8 mouse cellular contexts compared by ENCODE assay signal in genomic region chr3:41042195-41042938, GRCm38 (mm10). TPM values are rescaled to one million over a fixed set of nuclear protein-coding genes. Genes with fewer than 3 reads are reported as not detected.
DNase-seq lines count a peak whose midpoint lies in the region; ATAC-seq and TF ChIP-seq lines count a peak whose summit lies in the region.

No protein-coding gene starts in this region.

- peak; percentile 90 for TF ChIP-seq CTCF in kidney, postnatal 0 days (IDR thresholded peaks at IDR 0.05; ENCODE audit: low read depth)

- H3K9ac ChIP-seq in kidney, embryonic 14.5 days (ENCODE audit: low read depth, low read length): no peak overlapping the region
- H3K9ac ChIP-seq in kidney, embryonic 15.5 days: no peak overlapping the region
- H3K9ac ChIP-seq in embryonic facial prominence, embryonic 14.5 days (ENCODE audit: low read depth, low read length): no peak overlapping the region
- H3K9ac ChIP-seq in kidney, postnatal 0 days (ENCODE audit: low read depth, low read length): no peak overlapping the region
- H3K9ac ChIP-seq in midbrain, embryonic 15.5 days: no peak overlapping the region

- peak; percentile 55; the same call in 1 of the 2 replicates for ATAC-seq in kidney, embryonic 14.5 days (ENCODE audit: low FRiP score, low TSS enrichment)
- no peak for ATAC-seq in kidney, embryonic 15.5 days (replicated peaks; ENCODE audit: low FRiP score)
- no peak for ATAC-seq in embryonic facial prominence, embryonic 14.5 days (ENCODE audit: low read depth)
- peak; percentile 71 for ATAC-seq in kidney, postnatal 0 days (replicated peaks; ENCODE audit: low FRiP score, low read depth)
- ATAC-seq in midbrain, embryonic 15.5 days (replicated peaks): peak; percentile 91

- H3K4me2 ChIP-seq in kidney, embryonic 14.5 days (replicated peaks; ENCODE audit: low read depth, low read length): no peak overlapping the region
- no peak overlapping the region for H3K4me2 ChIP-seq in kidney, embryonic 15.5 days
- no peak overlapping the region for H3K4me2 ChIP-seq in embryonic facial prominence, embryonic 14.5 days (ENCODE audit: low read depth, low read length)
- H3K4me2 ChIP-seq in kidney, postnatal 0 days (ENCODE audit: low read length): no peak overlapping the region
- no peak overlapping the region for H3K4me2 ChIP-seq in midbrain, embryonic 15.5 days

- no peaks in the 10 kb centered on the region for H3K36me3 ChIP-seq in kidney, embryonic 14.5 days (ENCODE audit: control insufficient read depth, insufficient read depth, low read length)
- H3K36me3 ChIP-seq in kidney, embryonic 15.5 days: no peaks in the 10 kb centered on the region
- H3K36me3 ChIP-seq in embryonic facial prominence, embryonic 14.5 days (ENCODE audit: control insufficient read depth, insufficient read depth, low read length): no peaks in the 10 kb centered on the region
- no peaks in the 10 kb centered on the region for H3K36me3 ChIP-seq in kidney, postnatal 0 days (ENCODE audit: insufficient read depth, low read length)
- no peaks in the 10 kb centered on the region for H3K36me3 ChIP-seq in midbrain, embryonic 15.5 days (replicated peaks)

- 79% methylated on average over 4 of the region's 4 CpGs for WGBS in kidney, embryonic 14.5 days
- WGBS in kidney, embryonic 15.5 days: 80% methylated on average over 4 of the region's 4 CpGs
- 75% methylated on average over 4 of the region's 4 CpGs for WGBS in embryonic facial prominence, embryonic 14.5 days
- WGBS in kidney, postnatal 0 days: 80% methylated on average over 4 of the region's 4 CpGs
- 78% methylated on average over 4 of the region's 4 CpGs for WGBS in midbrain, embryonic 15.5 days

- no peaks in the 10 kb centered on the region for H3K9me3 ChIP-seq in kidney, embryonic 14.5 days (ENCODE audit: control insufficient read depth, low read length)
- no peaks in the 10 kb centered on the region for H3K9me3 ChIP-seq in kidney, embryonic 15.5 days (replicated peaks)
- H3K9me3 ChIP-seq in embryonic facial prominence, embryonic 14.5 days (ENCODE audit: control insufficient read depth, low read length): no peaks in the 10 kb centered on the region
- no peaks in the 10 kb centered on the region for H3K9me3 ChIP-seq in kidney, postnatal 0 days (replicated peaks; ENCODE audit: low read length)
- H3K9me3 ChIP-seq in midbrain, embryonic 15.5 days: no peaks in the 10 kb centered on the region

- H3K4me3 ChIP-seq in kidney, embryonic 14.5 days (ENCODE audit: low read length): no peak overlapping the region
- no peak overlapping the region for H3K4me3 ChIP-seq in kidney, embryonic 15.5 days (replicated peaks)
- H3K4me3 ChIP-seq in embryonic facial prominence, embryonic 14.5 days (ENCODE audit: low read depth, low read length): no peak overlapping the region
- no peak overlapping the region for H3K4me3 ChIP-seq in kidney, postnatal 0 days (replicated peaks; ENCODE audit: low read depth, low read length)
- H3K4me3 ChIP-seq in midbrain, embryonic 15.5 days: no peak overlapping the region

- no peaks in the 10 kb centered on the region for H3K4me1 ChIP-seq in kidney, embryonic 14.5 days (ENCODE audit: control insufficient read depth, insufficient read depth, low read length)
- no peaks in the 10 kb centered on the region for H3K4me1 ChIP-seq in kidney, embryonic 15.5 days
- H3K4me1 ChIP-seq in embryonic facial prominence, embryonic 14.5 days (ENCODE audit: control insufficient read depth, insufficient read depth, low read length): no peaks in the 10 kb centered on the region
- H3K4me1 ChIP-seq in kidney, postnatal 0 days (replicated peaks; ENCODE audit: insufficient read depth, low read length): no peaks in the 10 kb centered on the region
- H3K4me1 ChIP-seq in midbrain, embryonic 15.5 days: no peaks in the 10 kb centered on the region

- peak; percentile 62 for DNase-seq in CD4-positive helper T cell, adult 2 months (ENCODE audit: low read depth, low spot score)
- peak; percentile 47 for DNase-seq in R1 (ENCODE audit: low read depth, low spot score)
- DNase-seq in embryonic facial prominence, embryonic 14.5 days (ENCODE audit: low spot score): peak; percentile 82
- DNase-seq in kidney, postnatal 0 days (ENCODE audit: low spot score): peak; percentile 88
- DNase-seq in ovary, postnatal 10 days (ENCODE audit: low spot score): no peak

- no peaks in the 10 kb centered on the region for H3K27me3 ChIP-seq in kidney, embryonic 14.5 days (ENCODE audit: control insufficient read depth, insufficient read depth, low read length)
- no peaks in the 10 kb centered on the region for H3K27me3 ChIP-seq in kidney, embryonic 15.5 days
- no peaks in the 10 kb centered on the region for H3K27me3 ChIP-seq in embryonic facial prominence, embryonic 14.5 days (replicated peaks; ENCODE audit: control insufficient read depth, insufficient read depth, low read length)
- no peaks in the 10 kb centered on the region for H3K27me3 ChIP-seq in kidney, postnatal 0 days (ENCODE audit: insufficient read depth, low read length)
- no peaks in the 10 kb centered on the region for H3K27me3 ChIP-seq in midbrain, embryonic 15.5 days (replicated peaks)

- no peak overlapping the region for H3K27ac ChIP-seq in kidney, embryonic 14.5 days (ENCODE audit: low read depth, low read length)
- no peak overlapping the region for H3K27ac ChIP-seq in kidney, embryonic 15.5 days
- no peak overlapping the region for H3K27ac ChIP-seq in embryonic facial prominence, embryonic 14.5 days (replicated peaks; ENCODE audit: low read depth, low read length)
- no peak overlapping the region for H3K27ac ChIP-seq in kidney, postnatal 0 days
- H3K27ac ChIP-seq in midbrain, embryonic 15.5 days: no peak overlapping the region

RNA-seq across cellular contexts. Expression of gene Pgrmc2, which starts 40.5 kb away (rescaled TPM):
- polyA plus RNA-seq in kidney, embryonic 14.5 days (2014; fragmentation: Nextera tagmentation; extraction: Ambion mirVana): 22.8 and 28.9 TPM in 2 replicates
- polyA plus RNA-seq in kidney, embryonic 15.5 days (2015; fragmentation: Nextera tagmentation; extraction: Ambion mirVana): 40.9 and 41.0 TPM in 2 replicates
- 32.5 and 33.7 TPM in 2 replicates for polyA plus RNA-seq in embryonic facial prominence, embryonic 14.5 days (2014; fragmentation: Nextera tagmentation; extraction: Ambion mirVana)
- polyA plus RNA-seq in kidney, postnatal 0 days (2015; fragmentation: Nextera tagmentation; extraction: Ambion mirVana): 35.8 and 36.0 TPM in 2 replicates
- polyA plus RNA-seq in midbrain, embryonic 15.5 days (2015; fragmentation: Nextera tagmentation; extraction: Ambion mirVana): 26.7 and 30.3 TPM in 2 replicates

Comparison
In these comparisons a context has a peak if more than half of its experiments do, and no peak if none do; other contexts are left out.
1. ATAC-seq: peak in kidney, embryonic 14.5 days (single experiment), kidney, postnatal 0 days (single experiment) and midbrain, embryonic 15.5 days (single experiment); none in kidney, embryonic 15.5 days (single experiment) and embryonic facial prominence, embryonic 14.5 days (single experiment).